Mouse (Mus musculus) left cerebral cortex, postnatal 14 days (tissue): Measurements from ENCODE around the gene Atg13. TPM values are rescaled to one million over a fixed set of nuclear protein-coding genes. Genes with fewer than 3 reads are reported as not detected.

Source experiments
- DNase-seq, 2 experiments: peaks; one replicate each; pipeline ENCODE4 v3.0.0; 2021 to 2022; ENCODE audit warnings: low spot score in 2 of 2, mixed read lengths in 1 of 2
- intact Hi-C: fragments of 180-260 bp; cut with DNase I; formaldehyde crosslinking; loops from one replicate; pipeline ENCODE4 v1.15.1; 2025
- total RNA-seq, 2 experiments: library from RNA; stranded (reverse); gene quantifications; 2 replicates each; pipeline ENCODE4 v1.2.3; 2021

Gene Atg13
- total RNA-seq, 2 experiments from 2014 or later, result 73.5 to 74.6 TPM

DNA sequence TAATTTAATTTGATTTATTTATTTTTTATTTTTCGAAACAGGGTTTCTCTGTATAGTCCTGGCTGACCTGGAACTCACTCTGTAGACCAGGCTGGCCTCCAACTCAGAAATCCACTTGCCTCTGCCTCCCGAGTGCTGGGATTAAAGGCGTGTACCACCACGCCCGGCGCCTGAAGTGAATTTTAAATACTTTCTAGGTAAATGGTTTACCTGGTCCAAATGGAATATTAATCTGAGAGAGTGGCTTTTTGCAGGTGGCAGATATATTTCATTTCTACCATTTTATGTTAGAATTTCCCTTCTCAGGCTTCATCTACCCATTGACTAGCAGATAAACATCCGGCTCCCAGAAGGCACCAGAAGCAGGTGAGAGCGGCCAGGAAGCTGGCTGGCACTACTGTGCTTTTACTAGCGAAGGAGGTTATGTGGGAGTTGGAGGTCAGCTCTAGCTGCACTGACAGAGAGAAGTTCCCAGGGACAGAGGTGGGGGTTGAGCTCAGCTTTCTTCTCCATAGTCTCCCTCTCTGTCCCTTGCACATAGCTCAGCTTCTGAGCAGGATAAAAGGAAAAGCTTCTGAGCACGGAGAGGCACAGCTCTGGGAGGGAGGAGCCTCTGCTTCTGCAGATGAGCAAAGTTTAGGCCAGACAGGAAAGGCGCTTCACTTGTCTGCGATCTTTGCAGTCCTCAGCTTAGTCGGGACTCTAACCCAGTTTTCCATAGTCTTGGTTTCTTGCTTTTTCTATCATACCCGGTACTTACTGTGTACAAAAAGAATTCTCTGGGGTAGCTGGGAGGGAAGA is 58.7 kb downstream of the Atg13 start:
- DNase-seq, result no peak
- intact Hi-C loops, result no loop called here

- intact Hi-C loops, result no loop called here
- DNase-seq, result no peak
These were observed 59.9 kb downstream of the Atg13 start for GRCm38 (mm10) chr2:91650360-91650995.

GRCm38 (mm10) chr2:91649553-91650359 is 60.6 kb downstream of the Atg13 start, which contains the start of the genes Zfp408 and Arhgap1:
Zfp408 (minus strand) TSS chr2:91649791.
Arhgap1 (plus strand) TSS chr2:91649860.
- peak; percentile 97 to 98 for DNase-seq
- intact Hi-C loops, result no loop called here

GRCm38 (mm10) chr2:91649152-91649551 is 61.2 kb downstream of the Atg13 start:
- no peak for DNase-seq
- intact Hi-C loops, result no loop called here

DNA sequence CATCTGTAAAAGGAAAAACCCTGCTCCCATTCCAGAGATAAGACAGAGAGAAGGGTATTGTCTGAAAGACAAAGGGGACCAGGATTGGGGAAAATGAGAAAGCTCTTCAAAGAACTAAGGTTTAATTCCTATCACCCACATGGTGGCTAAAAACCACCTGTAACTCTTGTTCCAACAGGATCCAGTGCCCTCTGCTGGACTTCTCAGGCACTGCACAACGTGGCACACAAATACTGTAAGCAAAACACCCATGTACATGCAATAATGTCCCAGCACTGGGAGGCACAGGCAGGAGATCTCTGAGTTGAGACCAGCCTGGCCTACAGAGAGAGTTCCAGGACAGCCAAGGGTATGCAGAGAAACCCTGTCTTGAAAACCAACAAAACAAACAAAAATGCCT is 63.6 kb downstream of the Atg13 start:
- peak; percentile 64 to 78 for DNase-seq
- intact Hi-C loops, result no loop called here

DNA sequence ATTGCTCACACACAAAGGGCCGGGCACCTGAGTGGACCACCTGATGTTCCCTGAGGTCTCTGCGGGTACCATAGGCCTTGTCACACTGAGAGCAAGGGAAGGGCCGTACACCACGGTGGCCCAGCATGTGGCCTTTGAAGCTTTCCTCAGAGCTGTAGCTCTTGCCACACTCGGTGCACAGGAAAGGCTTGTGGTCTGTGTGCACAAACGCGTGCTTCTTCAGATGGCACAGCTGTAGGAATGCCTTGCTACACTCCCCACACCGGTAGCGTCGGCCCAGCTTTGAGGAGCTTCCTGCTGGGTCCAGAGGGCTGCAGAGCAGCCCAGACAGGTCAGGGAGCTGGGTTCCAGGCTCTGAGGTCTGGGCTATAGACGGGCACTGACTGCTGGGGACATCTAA is 64.6 kb downstream of the Atg13 start:
- no peak for DNase-seq
- intact Hi-C loops, result no loop called here

DNA sequence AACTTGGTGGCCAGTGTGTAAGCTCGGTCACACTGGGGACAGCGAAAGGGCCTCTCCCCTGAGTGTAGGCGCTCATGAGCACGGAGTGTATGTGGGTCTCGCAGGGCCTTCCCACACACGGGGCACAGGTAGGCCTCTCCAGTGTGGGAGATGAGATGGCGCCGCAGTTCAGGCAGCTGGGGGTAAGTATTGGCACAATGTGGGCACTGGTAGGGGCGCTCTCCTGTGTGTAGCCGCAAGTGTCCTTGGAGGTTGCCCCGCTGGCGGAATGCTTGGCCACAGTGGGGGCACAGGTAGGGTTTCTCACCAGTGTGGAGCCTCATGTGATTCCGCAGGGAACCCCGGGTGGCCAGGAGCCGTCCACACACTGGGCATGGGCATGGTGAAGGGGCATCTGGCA is 65.0 kb downstream of the Atg13 start:
- DNase-seq, result no peak
- intact Hi-C loops, result no loop called here

DNA sequence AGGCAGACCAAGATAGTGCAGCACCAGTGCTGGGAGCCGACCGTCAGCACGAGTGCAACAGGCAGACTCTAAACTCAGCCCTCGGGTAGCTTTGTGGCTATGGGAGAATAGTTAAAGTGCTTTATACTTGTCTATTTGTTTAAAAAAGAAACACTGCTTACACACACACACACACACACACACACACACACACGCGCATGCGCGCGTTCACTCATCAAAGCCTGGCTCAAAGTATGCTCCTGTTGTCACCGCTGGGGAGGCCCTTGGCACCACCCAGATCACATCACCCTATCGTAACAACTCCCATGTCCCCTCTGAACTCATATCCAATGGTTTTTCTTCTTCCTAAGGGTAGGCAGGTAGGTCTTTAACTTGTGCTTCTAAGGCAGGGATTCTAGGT is 66.4 kb downstream of the Atg13 start:
- no peak for DNase-seq
- intact Hi-C loops, result no loop called here

GRCm38 (mm10) chr2:91642825-91643415 is 67.5 kb downstream of the Atg13 start:
- no peak for DNase-seq
- intact Hi-C loops, result no loop called here

GRCm38 (mm10) chr2:91638931-91639330 is 71.4 kb downstream of the Atg13 start:
- no peak for DNase-seq
- intact Hi-C loops, result no loop called here

DNA sequence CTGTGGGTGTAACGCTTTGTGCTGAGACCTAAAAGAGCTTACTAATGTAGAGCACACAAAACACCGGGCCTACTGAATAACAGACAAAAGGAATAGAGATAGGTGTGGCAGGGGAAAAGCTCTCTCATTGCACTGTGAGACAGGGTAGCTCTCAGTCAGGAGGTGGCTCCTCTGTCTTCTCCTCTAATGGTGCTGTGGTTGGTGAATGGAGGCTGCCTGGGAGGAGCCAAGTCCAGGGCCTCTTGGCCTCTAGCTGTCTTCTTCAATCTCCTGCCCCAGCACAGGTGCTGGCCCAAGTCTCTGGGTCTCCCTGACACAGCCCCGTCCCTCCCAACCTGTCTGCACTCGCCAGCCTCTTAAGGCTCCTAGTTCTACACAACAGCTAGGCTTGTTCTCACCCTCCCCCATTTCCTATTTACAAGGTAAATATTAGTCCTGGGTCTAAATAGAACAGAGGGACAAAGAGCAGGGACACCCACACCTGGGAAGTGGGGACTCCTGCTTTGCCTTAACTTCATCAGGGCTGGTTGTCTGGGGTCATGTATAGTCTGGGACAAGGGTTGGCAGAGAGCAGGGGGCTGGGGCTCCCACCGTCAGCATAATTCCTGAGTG is 73.5 kb downstream of the Atg13 start:
- intact Hi-C loops, result no loop called here
- DNase-seq, result no peak

DNA sequence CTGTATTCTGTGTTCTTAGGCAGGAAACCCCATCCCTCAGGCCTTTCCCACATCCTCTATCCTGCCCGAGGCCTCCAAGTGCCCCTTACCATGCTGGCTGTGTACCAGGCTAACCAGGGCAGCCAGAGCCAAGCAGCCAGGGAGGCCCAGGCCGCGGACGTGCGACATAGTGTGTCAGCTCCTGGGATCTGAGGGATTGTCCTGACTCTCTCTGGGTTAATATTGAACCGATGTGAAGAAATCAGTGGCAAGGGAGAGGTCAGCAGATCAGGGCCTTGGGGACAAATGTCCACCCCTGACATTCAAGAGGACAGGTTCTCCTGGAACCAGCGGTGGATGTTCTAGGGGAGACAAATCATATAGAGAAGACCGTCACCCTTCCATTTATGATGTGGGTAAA is 74.1 kb downstream of the Atg13 start, which contains the start of gene F2:
F2 (minus strand) TSS at position 186 of the 400 bp plus-strand sequence.
- intact Hi-C loops, result no loop called here

DNA sequence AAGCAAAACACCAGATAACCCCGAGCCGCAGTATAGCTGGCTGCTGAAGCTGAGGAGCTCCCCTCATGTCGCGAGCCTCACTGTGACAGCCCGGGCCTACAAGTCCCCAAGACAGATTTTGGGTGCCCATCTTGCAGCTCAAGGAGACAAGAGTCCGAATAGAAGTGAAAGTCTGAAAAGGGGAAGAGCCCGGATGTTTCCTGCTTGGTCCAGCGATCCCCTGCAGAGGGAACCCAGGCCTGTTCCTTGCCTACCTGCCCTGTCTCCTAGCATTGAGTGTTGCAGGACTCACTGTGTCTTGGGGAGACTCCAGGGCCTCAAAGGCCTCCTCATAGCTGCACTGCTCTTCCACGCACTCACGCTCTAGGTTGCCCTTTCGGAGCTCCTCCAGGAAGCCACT is 74.9 kb downstream of the Atg13 start:
- intact Hi-C loops, result no loop called here
- no peak for DNase-seq

More for the DNA sequence above, 74.1 kb downstream of the Atg13 start, which contains the start of gene F2:
- DNase-seq, result no peak

GRCm38 (mm10) chr2:91634841-91635240 is 75.5 kb downstream of the Atg13 start:
- intact Hi-C loops, result no loop called here
- peak in 1 of 2 experiments; percentile 45 for DNase-seq

- intact Hi-C loops, result no loop called here
- DNase-seq, result no peak
These were observed 76.9 kb downstream of the Atg13 start for GRCm38 (mm10) chr2:91633334-91633977.

GRCm38 (mm10) chr2:91632316-91632715 is 78.1 kb downstream of the Atg13 start:
- DNase-seq, result no peak
- intact Hi-C loops, result no loop called here

DNA sequence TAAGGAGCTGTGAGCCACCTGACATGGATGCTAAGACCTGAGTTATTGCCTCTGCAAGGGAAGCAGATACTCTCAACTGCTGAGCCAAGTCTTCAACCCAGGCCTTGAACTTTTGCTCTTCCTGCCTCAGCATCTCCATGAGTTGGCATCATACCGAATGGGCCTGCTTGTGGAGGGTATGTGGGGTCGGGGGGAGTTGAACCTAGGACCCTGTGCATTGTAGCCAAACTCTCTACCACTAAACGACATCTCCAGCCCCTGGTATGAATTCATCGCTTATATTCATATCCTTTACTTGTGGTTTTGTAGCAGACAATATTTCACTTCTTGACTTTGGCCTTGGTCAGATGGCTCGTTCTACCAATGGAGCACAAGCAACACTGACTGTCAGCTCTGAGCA is 78.5 kb downstream of the Atg13 start:
- DNase-seq, result no peak
- intact Hi-C loops, result no loop called here

DNA sequence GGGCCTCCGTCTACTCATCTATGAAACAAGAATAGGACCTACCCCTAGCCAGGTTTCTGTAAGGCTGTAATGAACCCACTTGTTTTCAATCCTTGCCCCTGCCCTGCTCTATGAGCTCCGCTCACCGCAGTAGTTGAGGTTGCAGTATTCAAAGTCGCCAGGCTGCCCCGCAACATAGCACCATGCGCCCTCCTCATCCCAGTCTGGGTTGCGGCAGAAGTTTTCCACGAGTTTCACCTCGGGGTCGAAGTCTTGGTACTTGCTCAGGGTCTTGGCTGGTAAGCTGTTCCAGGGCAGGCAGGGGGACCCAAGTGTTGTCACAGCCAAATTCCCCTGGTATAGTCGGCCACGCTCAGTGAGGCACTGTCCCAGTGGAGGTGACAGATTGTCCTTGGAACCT is 80.0 kb downstream of the Atg13 start:
- DNase-seq, result no peak
- intact Hi-C loops, result no loop called here

- intact Hi-C loops, result no loop called here
- no peak for DNase-seq
These were observed 80.7 kb downstream of the Atg13 start for GRCm38 (mm10) chr2:91629682-91630081.
